Mouse (Mus musculus) yolk sac, embryonic 10.5 days (tissue): ENCODE measurements at regions not wholly inside any gene's neighbourhood (a gene's known extent, or its start where the extent isn't known, plus 50 kb on each side); places are given as distances from the start of the nearest gene placed in this dataset.

Experiments
- DNase-seq: peaks from one replicate; pipeline ENCODE4 v3.0.0-alpha.2; 2017; ENCODE audit warnings: low spot score

DNA sequence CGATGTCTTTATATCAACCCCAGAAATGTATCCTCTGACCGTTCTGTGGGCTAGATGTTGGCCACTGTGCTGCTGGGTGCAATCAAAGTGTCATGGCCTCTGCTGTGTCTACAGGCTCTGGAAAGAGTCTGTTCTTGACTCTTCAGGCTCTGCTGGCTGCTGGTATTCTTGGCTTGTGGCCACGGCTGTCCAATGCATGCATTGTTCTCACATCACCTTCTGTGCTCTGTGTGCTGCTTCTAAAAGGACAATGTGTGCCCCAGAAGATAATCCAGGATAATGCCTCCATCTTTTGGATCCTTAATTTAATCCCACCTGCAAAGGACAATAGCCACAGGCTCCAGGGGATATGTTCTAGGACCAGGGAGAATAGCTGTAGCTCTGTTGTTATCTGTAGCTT lies 77.5 kb upstream of the Dapl1 start:
- no peak for DNase-seq

DNA sequence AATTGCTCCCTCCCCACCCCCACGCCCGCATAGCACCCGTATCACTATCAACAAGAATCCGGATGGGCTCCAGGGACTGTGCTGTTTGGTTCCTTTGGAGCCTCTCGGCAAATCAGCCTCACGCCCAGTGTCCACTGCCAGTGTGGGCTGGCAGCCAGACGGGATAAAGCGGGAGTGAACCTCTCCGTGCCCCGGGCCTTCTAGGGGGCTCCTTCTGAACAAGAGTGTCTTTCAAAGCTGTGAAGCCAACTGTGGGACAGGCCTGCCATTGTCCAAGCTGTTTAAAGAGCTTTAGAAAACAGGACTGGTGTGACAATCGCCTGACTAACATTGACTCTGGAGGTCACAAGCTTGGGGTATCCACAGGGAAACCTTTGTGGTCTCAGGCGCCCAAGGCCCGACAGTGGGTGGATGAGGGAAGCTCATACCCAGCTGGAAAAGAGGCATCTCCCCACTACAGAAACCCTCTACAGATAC lies 76.9 kb upstream of the Dapl1 start:
- DNase-seq: no peak

GRCm38 (mm10) chr2:59408040-59408587 lies 76.3 kb upstream of the Dapl1 start:
- no peak for DNase-seq

GRCm38 (mm10) chr2:59414612-59415011 lies 69.8 kb upstream of the Dapl1 start:
- no peak for DNase-seq

- no peak for DNase-seq
Observed at GRCm38 (mm10) chr2:59416491-59417195, 67.8 kb upstream of the Dapl1 start.

GRCm38 (mm10) chr2:59417384-59417955 lies 67.0 kb upstream of the Dapl1 start:
- DNase-seq: no peak

GRCm38 (mm10) chr2:59420496-59420895 lies 64.0 kb upstream of the Dapl1 start:
- DNase-seq: no peak

- no peak for DNase-seq
Observed at GRCm38 (mm10) chr2:59422291-59423242, 61.9 kb upstream of the Dapl1 start.

DNA sequence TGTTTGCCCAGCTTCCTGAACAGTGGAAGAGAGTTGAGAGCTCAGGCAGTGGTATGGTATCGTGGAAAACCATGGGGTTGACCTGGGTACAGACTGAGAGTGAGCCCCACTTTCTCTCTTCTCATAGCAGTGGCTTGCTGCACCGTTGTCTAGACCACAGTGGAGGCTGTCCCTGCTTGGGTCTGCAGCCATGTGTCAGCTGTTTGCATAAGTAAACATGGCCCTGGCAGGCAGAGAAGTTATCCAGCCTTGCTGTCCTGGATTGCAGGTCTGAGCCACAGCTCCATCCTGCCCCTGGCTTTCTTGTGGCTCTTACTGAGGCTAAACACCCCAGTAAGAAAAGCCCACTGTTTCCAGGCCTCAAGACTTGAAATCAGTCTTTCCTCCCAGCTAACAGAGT lies 60.2 kb upstream of the Dapl1 start:
- DNase-seq: no peak

DNA sequence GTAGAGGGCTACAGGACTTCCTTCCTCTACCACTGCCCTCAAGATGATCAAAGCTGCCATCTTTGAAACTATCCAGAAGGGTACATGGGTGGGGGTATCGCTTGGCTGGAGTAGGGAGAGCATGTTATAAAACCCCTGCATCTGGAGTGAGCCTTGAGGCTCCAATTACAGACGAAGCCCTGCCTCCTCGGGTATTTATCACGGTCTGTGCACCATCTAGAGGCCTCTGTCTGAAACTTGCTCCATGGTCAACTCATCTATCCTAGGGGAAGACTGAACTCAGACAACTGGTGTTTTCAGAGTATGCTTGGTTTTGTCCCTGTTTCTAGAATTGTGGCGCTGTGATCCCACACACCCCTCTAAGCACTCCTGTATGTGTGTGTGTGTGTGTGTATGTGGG lies 59.7 kb upstream of the Dapl1 start:
- DNase-seq: peak; percentile 54

DNA sequence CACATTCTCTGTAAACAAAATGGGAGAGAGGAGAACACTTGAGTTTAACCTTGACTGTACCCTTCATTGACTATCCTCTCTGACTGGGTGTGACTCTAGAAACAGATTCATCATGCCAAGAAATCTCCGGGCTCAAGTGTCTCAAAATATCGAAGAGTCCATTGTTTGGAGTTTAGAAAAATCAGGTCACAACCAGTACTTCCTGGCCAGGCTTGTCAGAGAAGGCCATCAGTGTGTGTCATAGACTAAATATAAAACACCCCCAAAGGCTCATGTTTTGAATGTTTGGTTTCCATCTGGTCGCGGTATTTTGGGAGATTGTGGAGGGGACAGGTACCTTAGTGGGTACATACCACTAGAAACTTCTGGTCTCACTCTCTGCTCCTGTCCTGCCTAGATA lies 58.6 kb upstream of the Dapl1 start:
- no peak for DNase-seq

DNA sequence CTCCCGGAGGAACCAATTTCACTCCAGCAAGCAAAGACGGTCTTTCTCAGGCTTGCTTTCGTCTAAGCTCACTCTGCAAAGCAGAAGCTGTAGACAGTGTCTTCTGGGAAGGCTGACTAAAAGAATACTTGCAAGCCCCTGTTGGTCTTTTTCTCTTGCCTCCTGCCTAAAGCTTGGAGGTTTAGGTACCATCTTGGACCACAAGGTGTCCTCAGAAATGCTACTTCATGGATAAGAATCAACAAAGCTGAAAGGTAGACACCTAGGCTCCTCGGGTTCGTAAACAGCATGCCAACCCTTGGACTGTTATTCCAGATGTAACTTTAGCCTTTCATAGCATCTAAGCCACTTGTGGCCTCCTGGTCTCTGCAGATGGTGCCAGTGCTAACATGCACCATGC lies 53.0 kb upstream of the Dapl1 start:
- DNase-seq: no peak

GRCm38 (mm10) chr2:59431867-59432266 lies 52.6 kb upstream of the Dapl1 start:
- DNase-seq: no peak
